Mouse (Mus musculus) G1E (cell line): ENCODE measurements at regions not wholly inside any gene's neighbourhood (a gene's known extent, or its start where the extent isn't known, plus 50 kb on each side); places are given as distances from the start of the nearest gene placed in this dataset.

Source experiments
- ATAC-seq: 2 replicates; pipeline ENCODE4 v1.8.0; 2016; ENCODE audit warnings: mild to moderate bottlenecking; ENCODE audit not compliant: insufficient number of reproducible peaks, poor library complexity, low FRiP score, severe bottlenecking; ENCODE audit errors: extremely low read depth
- DNase-seq: peaks from one replicate; pipeline ENCODE4 v3.0.0; 2012; ENCODE audit warnings: low spot score
- H3K27me3 ChIP-seq: 2 replicates; pipeline ENCODE4 v1.6.1; 2012; ENCODE audit warnings: mild to moderate bottlenecking, low read length, inconsistent platforms; ENCODE audit not compliant: insufficient read depth
- H3K36me3 ChIP-seq: replicated peaks from 2 replicates; pipeline ENCODE3; 2012; ENCODE audit warnings: mild to moderate bottlenecking, inconsistent platforms
- H3K4me1 ChIP-seq: 2 replicates; pipeline ENCODE4 v1.6.1; 2012; ENCODE audit warnings: low read depth, low read length, inconsistent platforms, mixed read lengths; ENCODE audit not compliant: insufficient read depth
- H3K4me3 ChIP-seq: 2 replicates; pipeline ENCODE4 v1.5.1; 2012; ENCODE audit warnings: low read depth, mild to moderate bottlenecking, inconsistent platforms, low read length, moderate library complexity, mixed read lengths
- H3K9me3 ChIP-seq: replicated peaks from 2 replicates; pipeline ENCODE4 v1.6.1; 2012; ENCODE audit warnings: inconsistent platforms
- CTCF ChIP-seq: IDR thresholded peaks from 2 replicates; pipeline ENCODE4 v1.5.1; 2012; ENCODE audit warnings: low read depth, low read length, inconsistent platforms, mixed read lengths
- GATA1 ChIP-seq: IDR thresholded peaks from 2 replicates; pipeline ENCODE4 v1.6.1; 2012; ENCODE audit warnings: borderline replicate concordance, low read length, inconsistent platforms, mixed read lengths
- GATA2 ChIP-seq: IDR thresholded peaks from 2 replicates; pipeline ENCODE4 v1.6.1; 2012; ENCODE audit warnings: low read depth, low read length, inconsistent platforms, borderline replicate concordance
- POLR2AphosphoS5 ChIP-seq: IDR thresholded peaks from 2 replicates; pipeline ENCODE4 v1.6.1; 2012; ENCODE audit warnings: low read depth, low read length, inconsistent platforms; ENCODE audit not compliant: insufficient replicate concordance
- TAL1 ChIP-seq: conservative IDR thresholded peaks from 2 replicates; pipeline ENCODE4 v1.6.1; 2012; ENCODE audit warnings: low read depth, low read length, inconsistent platforms, mixed read lengths

GRCm38 (mm10) chr2:148182492-148183052, 135.8 kb upstream of the Foxa2 start:
- H3K36me3 ChIP-seq: no peaks in the 10 kb centered on the region
- no peak for ATAC-seq
- H3K4me1 ChIP-seq: no peaks in the 10 kb centered on the region
- H3K4me3 ChIP-seq: no peak overlapping the region
- no peak for TF ChIP-seq GATA2
- TF ChIP-seq POLR2AphosphoS5: no peak
- TF ChIP-seq CTCF: no peak
- no peak for TF ChIP-seq TAL1
- no peak for TF ChIP-seq GATA1
- DNase-seq: no peak
- no peaks in the 10 kb centered on the region for H3K27me3 ChIP-seq
- H3K9me3 ChIP-seq: peaks cover 34% of the 10 kb centered on the region

GRCm38 (mm10) chr2:148184801-148185212, 138.0 kb upstream of the Foxa2 start:
- no peak for TF ChIP-seq TAL1
- no peak for TF ChIP-seq POLR2AphosphoS5
- TF ChIP-seq GATA2: no peak
- no peak for TF ChIP-seq GATA1
- TF ChIP-seq CTCF: no peak
- no peak overlapping the region for H3K4me3 ChIP-seq
- no peaks in the 10 kb centered on the region for H3K27me3 ChIP-seq
- H3K4me1 ChIP-seq: no peaks in the 10 kb centered on the region
- no peaks in the 10 kb centered on the region for H3K36me3 ChIP-seq
- H3K9me3 ChIP-seq: peaks cover 30% of the 10 kb centered on the region
- DNase-seq (no peak), ATAC-seq (no peak)

GRCm38 (mm10) chr2:148186363-148186991, 139.7 kb upstream of the Foxa2 start:
- DNase-seq (no peak), ATAC-seq (no peak)
- no peak for TF ChIP-seq CTCF
- TF ChIP-seq GATA2: no peak
- no peak for TF ChIP-seq GATA1
- no peak for TF ChIP-seq POLR2AphosphoS5
- no peak for TF ChIP-seq TAL1
- Histone ChIP-seq H3K4me1 (no peaks in the 10 kb centered on the region), H3K4me3 (no peak overlapping the region), H3K27me3 (no peaks in the 10 kb centered on the region), H3K9me3 (peaks cover 24% of the 10 kb centered on the region), H3K36me3 (no peaks in the 10 kb centered on the region)

- ATAC-seq (no peak), DNase-seq (no peak)
- Histone ChIP-seq H3K9me3 (peaks cover 29% of the 10 kb centered on the region), H3K4me1 (no peaks in the 10 kb centered on the region), H3K27me3 (no peaks in the 10 kb centered on the region), H3K4me3 (no peak overlapping the region), H3K36me3 (no peaks in the 10 kb centered on the region)
- TF ChIP-seq GATA2: no peak
- TF ChIP-seq TAL1: no peak
Observed at GRCm38 (mm10) chr2:148188865-148189264, 142.1 kb upstream of the Foxa2 start.

- Histone ChIP-seq H3K4me1 (no peaks in the 10 kb centered on the region), H3K4me3 (no peak overlapping the region), H3K9me3 (peaks cover 29% of the 10 kb centered on the region), H3K27me3 (no peaks in the 10 kb centered on the region), H3K36me3 (no peaks in the 10 kb centered on the region)
- DNase-seq (no peak), ATAC-seq (no peak)
- TF ChIP-seq CTCF (no peak), GATA1 (no peak), TAL1 (no peak), GATA2 (no peak), POLR2AphosphoS5 (no peak)
Observed at GRCm38 (mm10) chr2:148189287-148189686, 142.5 kb upstream of the Foxa2 start.

GRCm38 (mm10) chr2:148192946-148193345, 146.2 kb upstream of the Foxa2 start:
- H3K4me3 ChIP-seq: no peak overlapping the region
- ATAC-seq (no peak), DNase-seq (no peak)
- TF ChIP-seq TAL1 (no peak), POLR2AphosphoS5 (no peak), GATA2 (no peak), CTCF (no peak), GATA1 (no peak)
- peaks cover 33% of the 10 kb centered on the region for H3K9me3 ChIP-seq
- no peaks in the 10 kb centered on the region for H3K27me3 ChIP-seq
- no peaks in the 10 kb centered on the region for H3K4me1 ChIP-seq
- no peaks in the 10 kb centered on the region for H3K36me3 ChIP-seq
